Mouse (Mus musculus) heart, embryonic 14.5 days (tissue): ENCODE measurements around the gene 2200002D01Rik. TPM values are rescaled to one million over a fixed set of nuclear protein-coding genes. Genes with fewer than 3 reads are reported as not detected.
A peak's percentile ranks its signal among the peaks of the same experiment; 100 is the strongest.

ENCODE experiments used
- ATAC-seq: fragments of 200-750 bp; cut with Nextera tagmentation; 2 replicates; pipeline ENCODE4 v1.8.0; 2017; ENCODE audit warnings: low read depth, moderate TSS enrichment; ENCODE audit not compliant: insufficient number of reproducible peaks, insufficient read depth, low FRiP score
- H3K27ac ChIP-seq, 2 experiments: fragments of 200-500 bp in 1 of 2; fragments of 300-500 bp in 1 of 2; sonication (generic) in 1 of 2; replicated peaks in 1 of 2; 2 replicates each; pipeline ENCODE4 v1.5.1; 2012 to 2014; ENCODE audit warnings: low read depth in 2 of 2, low read length in 2 of 2, control low read depth in 1 of 2, mild to moderate bottlenecking in 1 of 2, mixed read lengths in 1 of 2; ENCODE audit not compliant: control insufficient read depth in 1 of 2, insufficient read depth in 1 of 2
- H3K27me3 ChIP-seq: fragments of 300-500 bp; sonication (generic); 2 replicates; pipeline ENCODE4 v1.6.1; 2014; ENCODE audit warnings: mild to moderate bottlenecking, low read length, control low read depth; ENCODE audit not compliant: control insufficient read depth, insufficient read depth
- H3K36me3 ChIP-seq: fragments of 300-500 bp; sonication (generic); 2 replicates; pipeline ENCODE4 v1.6.1; 2014; ENCODE audit warnings: mild to moderate bottlenecking, control low read depth, low read length, mixed read lengths; ENCODE audit not compliant: control insufficient read depth, insufficient read depth
- H3K4me1 ChIP-seq, 2 experiments: fragments of 200-500 bp in 1 of 2; fragments of 300-500 bp in 1 of 2; sonication (generic) in 1 of 2; 2 replicates each; pipeline ENCODE4 v1.6.1; 2012 to 2014; ENCODE audit warnings: low read length in 2 of 2, control low read depth in 1 of 2, mixed read lengths in 1 of 2; ENCODE audit not compliant: control insufficient read depth in 2 of 2, insufficient read depth in 2 of 2
- H3K4me2 ChIP-seq: fragments of 300-500 bp; sonication (generic); 2 replicates; pipeline ENCODE4 v1.6.1; 2014; ENCODE audit warnings: mild to moderate bottlenecking, low read length
- H3K4me3 ChIP-seq, 2 experiments: fragments of 200-500 bp in 1 of 2; fragments of 300-500 bp in 1 of 2; sonication (generic) in 1 of 2; 2 replicates each; pipeline ENCODE4 v1.5.1; 2012 to 2014; ENCODE audit warnings: low read length in 2 of 2, mild to moderate bottlenecking in 2 of 2, control low read depth in 1 of 2, low read depth in 1 of 2, moderate library complexity in 1 of 2; ENCODE audit not compliant: control insufficient read depth in 1 of 2, insufficient read depth in 1 of 2
- H3K9ac ChIP-seq: fragments of 300-500 bp; sonication (generic); 2 replicates; pipeline ENCODE4 v1.6.1; 2014; ENCODE audit warnings: mild to moderate bottlenecking, low read length
- H3K9me3 ChIP-seq: fragments of 300-500 bp; sonication (generic); 2 replicates; pipeline ENCODE4 v1.6.1; 2016; ENCODE audit warnings: low read length, control low read depth; ENCODE audit not compliant: control insufficient read depth
- WGBS: fragments of 180-500 bp; shearing (Covaris S2); extraction: QIAGEN DNeasy Blood & Tissue Kit; methylation state at CpG from one replicate; pipeline ENCODE4 v1.1.7; 2014; 5-methylcytosine and 5-hydroxymethylcytosine counted together
- polyA plus RNA-seq: library from polyadenylated mRNA; unstranded; fragments of >200 nt; fragmentation: Nextera tagmentation; extraction: Ambion mirVana; gene quantifications from 2 replicates; pipeline ENCODE4 v1.2.1, GENCODE M21; 2014

2200002D01Rik gene
- polyA plus RNA-seq, 1 experiment from 2014 or later = 5.9 TPM

DNA sequence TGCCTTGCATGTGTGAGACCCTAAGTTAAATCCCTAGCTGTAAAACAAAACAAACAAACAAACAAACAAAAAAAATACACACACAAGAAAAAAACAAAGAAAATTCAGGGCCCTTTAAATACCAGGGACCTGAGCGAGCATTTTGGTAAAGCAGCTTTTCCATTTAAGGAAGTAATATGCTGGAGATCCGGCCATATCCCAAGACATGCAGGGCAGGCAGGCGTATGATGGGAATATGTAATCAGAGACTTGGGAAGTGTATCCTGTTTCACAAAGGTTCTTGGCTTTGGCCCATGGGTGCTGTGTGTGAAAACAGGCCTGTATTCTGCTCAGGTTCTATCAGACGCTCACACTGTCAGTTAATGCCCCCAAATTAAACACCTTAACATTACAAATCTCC lies 29.2 kb upstream of the 2200002D01Rik start:
- no peak overlapping the region for H3K27ac ChIP-seq
- H3K27me3 ChIP-seq = peaks cover 9% of the 10 kb centered on the region; the same call in 1 of the 2 replicates
- H3K4me3 ChIP-seq = no peak overlapping the region
- no peaks in the 10 kb centered on the region for H3K9me3 ChIP-seq
- H3K4me1 ChIP-seq = peaks cover 14 to 26% of the 10 kb centered on the region in 2 experiments
- 72% methylated on average over 4 of the region's 4 CpGs for WGBS
- no peak overlapping the region for H3K4me2 ChIP-seq
- ATAC-seq = no peak
- no peaks in the 10 kb centered on the region for H3K36me3 ChIP-seq
- no peak overlapping the region for H3K9ac ChIP-seq

DNA sequence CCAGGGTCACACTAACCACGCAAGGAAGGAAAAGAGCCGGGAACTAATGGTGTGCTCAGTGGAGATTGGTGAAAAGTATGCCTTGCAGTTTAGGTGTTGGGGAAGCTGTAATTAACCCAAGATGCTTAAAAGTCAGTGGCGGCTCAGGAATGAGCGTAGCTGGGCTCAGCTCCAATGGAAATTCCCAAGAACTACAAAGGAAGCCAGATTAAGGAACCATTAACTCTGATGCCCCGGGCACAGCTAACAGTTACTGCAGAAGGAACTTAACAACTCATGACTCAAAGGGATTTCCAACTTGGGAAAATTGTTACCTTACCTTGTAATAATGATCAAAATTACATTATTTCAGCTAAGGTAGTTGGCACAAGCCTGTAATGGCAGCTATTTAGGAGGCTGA lies 28.4 kb upstream of the 2200002D01Rik start:
- Histone ChIP-seq H3K27me3 (peaks cover 1% of the 10 kb centered on the region; the same call in 1 of the 2 replicates), H3K27ac (0 out of 4 replicates have a peak overlapping the region, but pooled peaks of 1 of the 2 experiments have one; percentile 1), H3K36me3 (no peaks in the 10 kb centered on the region), H3K9me3 (no peaks in the 10 kb centered on the region), H3K4me1 (peaks cover 14 to 30% of the 10 kb centered on the region in 2 experiments), H3K4me3 (no peak overlapping the region), H3K9ac (no peak overlapping the region), H3K4me2 (no peak overlapping the region)
- 67% methylated on average over 5 of the region's 5 CpGs for WGBS
- ATAC-seq = no peak

DNA sequence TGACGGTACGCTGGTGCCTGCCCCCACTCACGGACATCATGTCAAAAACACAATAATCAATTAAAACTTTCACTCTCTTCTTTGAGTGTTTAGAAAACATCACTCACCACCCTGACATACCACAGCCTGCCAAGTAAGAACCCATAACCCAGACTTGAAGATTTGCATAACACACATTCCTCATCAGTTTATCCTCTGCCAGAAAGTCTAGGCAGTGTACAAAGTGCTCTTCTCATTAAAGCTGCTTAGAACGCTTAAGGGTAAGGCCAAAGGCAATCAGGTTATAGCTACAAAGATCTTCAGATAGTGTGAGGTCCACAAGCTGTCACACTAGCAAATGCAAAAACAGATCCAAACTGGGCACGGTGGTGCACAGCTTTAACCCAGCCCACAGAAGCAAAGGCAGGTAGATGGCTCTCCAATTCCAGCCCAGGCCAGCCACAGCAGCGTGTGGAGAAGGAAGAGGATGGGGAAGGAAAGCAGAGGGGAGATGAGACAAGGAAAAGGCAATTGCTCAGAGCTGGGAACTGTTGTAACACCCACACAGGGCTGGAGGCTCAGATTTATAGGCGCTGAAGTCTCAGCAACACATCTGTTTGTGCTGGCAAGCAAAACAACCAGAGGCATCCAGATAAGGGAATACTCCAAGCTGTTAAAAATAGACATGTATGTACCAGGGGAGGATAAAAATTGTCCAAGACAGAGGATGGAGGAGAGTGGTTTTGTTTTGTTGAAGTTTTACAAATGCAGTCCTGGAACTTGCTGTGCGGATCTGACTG lies 23.6 kb upstream of the 2200002D01Rik start:
- H3K27ac ChIP-seq = peak overlapping the region; percentile 71 to 81
- H3K36me3 ChIP-seq = no peaks in the 10 kb centered on the region
- H3K9ac ChIP-seq = peak overlapping the region; percentile 52
- 38% methylated on average over 8 of the region's 8 CpGs for WGBS
- peaks cover 13 to 23% of the 10 kb centered on the region in 2 experiments for H3K4me1 ChIP-seq
- peak; percentile 50; the same call in 1 of the 2 replicates for ATAC-seq
- no peaks in the 10 kb centered on the region for H3K27me3 ChIP-seq
- H3K4me2 ChIP-seq = peak overlapping the region; percentile 53
- no peak overlapping the region for H3K4me3 ChIP-seq
- no peaks in the 10 kb centered on the region for H3K9me3 ChIP-seq

DNA sequence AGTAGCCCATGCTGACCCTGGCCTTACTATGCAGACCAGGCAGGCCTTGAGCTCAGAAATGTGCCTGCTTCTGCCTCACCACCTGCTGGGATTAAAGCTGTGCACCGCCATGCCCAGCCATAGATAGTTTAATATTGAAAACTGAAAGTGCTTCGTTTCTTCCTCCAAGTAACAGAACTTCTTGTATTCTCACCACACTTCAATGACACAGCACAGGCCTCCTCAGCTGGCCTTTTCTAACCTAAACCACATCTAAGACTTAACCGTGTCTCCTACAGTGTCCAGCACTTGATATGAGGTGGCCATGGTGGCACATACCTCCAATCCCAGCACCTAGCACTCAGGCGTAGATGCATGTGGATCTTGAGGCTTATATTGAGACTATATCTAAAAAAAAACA lies 22.2 kb upstream of the 2200002D01Rik start:
- no peak for ATAC-seq
- no peak overlapping the region for H3K4me2 ChIP-seq
- WGBS = 88% methylated on average over 4 of the region's 4 CpGs
- H3K27me3 ChIP-seq = no peaks in the 10 kb centered on the region
- H3K4me1 ChIP-seq = peaks cover 14 to 26% of the 10 kb centered on the region in 2 experiments
- H3K9ac ChIP-seq = no peak overlapping the region
- H3K36me3 ChIP-seq = no peaks in the 10 kb centered on the region
- H3K27ac ChIP-seq = no peak overlapping the region
- no peaks in the 10 kb centered on the region for H3K9me3 ChIP-seq
- H3K4me3 ChIP-seq = no peak overlapping the region

DNA sequence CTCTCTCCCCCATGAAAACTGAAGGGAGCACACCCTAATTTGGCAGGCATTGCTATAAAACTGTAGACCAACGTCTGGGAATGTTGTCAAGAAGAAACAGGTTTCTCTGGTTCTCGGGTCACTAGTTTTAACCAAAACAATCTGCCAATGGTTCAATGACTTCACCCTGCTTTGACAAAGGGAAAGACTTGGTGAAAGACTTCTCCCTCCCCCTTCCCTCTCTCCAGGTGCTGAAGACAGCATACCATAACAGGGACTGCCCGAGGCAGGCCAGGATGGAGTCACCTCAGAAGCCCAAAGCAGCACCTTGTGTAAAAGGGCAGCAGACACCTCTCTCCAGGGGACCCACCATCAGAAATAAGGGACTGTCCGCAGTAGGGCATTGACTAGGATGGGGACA lies 18.7 kb upstream of the 2200002D01Rik start:
- H3K9ac ChIP-seq = no peak overlapping the region
- ATAC-seq = no peak
- no peaks in the 10 kb centered on the region for H3K36me3 ChIP-seq
- peaks cover 17 to 27% of the 10 kb centered on the region in 2 experiments for H3K4me1 ChIP-seq
- H3K9me3 ChIP-seq = no peaks in the 10 kb centered on the region
- H3K27me3 ChIP-seq = no peaks in the 10 kb centered on the region
- no peak overlapping the region for H3K4me3 ChIP-seq
- no peak overlapping the region for H3K27ac ChIP-seq
- no peak overlapping the region for H3K4me2 ChIP-seq
- 76% methylated on average over 4 of the region's 4 CpGs for WGBS

DNA sequence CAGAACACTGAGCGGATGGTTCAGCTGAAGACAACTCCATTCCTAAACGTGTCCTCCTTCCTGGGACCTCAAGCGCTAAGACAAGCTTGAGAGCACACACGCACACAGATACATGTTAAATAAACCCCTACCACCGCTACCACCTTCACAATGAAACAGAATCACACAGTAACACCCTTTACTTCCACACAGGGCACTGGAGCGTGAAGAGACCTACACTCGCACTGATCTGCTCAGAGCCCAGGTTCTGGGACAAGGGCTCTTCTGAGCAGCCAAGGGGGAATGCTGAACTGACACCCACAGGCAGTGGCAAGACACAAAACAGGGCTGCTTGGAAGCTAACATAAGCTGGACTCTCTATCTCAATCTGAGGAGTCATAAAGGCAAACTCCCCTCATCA lies 17.4 kb upstream of the 2200002D01Rik start:
- Histone ChIP-seq H3K36me3 (no peaks in the 10 kb centered on the region), H3K9ac (no peak overlapping the region), H3K27ac (no peak overlapping the region), H3K4me3 (no peak overlapping the region), H3K4me1 (peaks cover 11 to 16% of the 10 kb centered on the region in 2 experiments; a peak in 3 of 4 replicates), H3K4me2 (no peak overlapping the region), H3K9me3 (no peaks in the 10 kb centered on the region), H3K27me3 (no peaks in the 10 kb centered on the region)
- WGBS = 75% methylated on average over 7 of the region's 7 CpGs
- ATAC-seq = no peak

DNA sequence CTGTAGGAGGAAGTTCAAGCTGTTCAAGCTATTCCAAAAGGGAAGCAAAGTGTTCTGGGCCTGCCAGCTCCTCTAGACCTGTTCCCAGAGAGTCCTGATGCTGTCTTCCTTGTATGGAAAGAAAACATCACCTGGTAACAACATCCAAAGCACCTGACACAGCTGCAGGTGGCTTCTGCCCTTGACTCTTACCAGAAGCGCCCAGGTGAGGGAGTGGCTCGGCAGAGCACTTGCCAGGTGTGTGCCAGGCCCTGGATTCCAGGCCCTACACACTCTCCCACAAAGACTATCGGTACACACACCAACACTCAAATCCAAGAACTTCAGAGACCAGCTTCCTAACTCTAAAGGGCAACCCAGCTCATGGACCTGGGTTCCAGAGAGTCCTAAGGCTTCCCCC lies 15.6 kb upstream of the 2200002D01Rik start:
- Histone ChIP-seq H3K36me3 (0 out of 2 replicates have a peak, but pooled peaks cover 3% of the 10 kb centered on the region), H3K9me3 (no peaks in the 10 kb centered on the region), H3K27ac (no peak overlapping the region), H3K9ac (no peak overlapping the region), H3K4me2 (no peak overlapping the region), H3K4me1 (peaks cover 11 to 23% of the 10 kb centered on the region in 2 experiments; a peak in 3 of 4 replicates), H3K4me3 (no peak overlapping the region), H3K27me3 (no peaks in the 10 kb centered on the region)
- ATAC-seq = no peak
- WGBS = 84% methylated on average over 3 of the region's 3 CpGs
